Mouse (Mus musculus): ENCODE data around the gene Gm26741.

DNA sequence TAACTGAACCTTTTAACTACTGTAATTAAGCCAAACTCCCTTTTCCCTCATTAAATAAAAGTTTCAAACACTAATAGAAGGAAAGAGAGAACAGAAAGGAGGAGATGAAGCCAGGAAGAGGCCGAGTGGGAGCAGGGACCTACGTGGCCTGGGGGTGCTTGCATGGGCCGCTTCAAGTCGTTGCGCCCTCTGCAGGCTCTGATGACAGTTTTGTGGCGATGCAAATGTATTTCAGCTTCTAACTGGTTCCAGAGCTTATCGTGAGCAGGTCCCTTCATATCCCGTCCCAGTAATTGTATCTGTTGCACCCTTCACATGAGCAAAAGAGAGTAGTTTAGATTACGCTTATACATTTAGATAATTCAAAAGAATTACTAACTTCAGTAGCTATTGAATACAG lies 5.4 kb upstream of the Gm26741 start:
- TF ChIP-seq CTCF (IDR thresholded peaks at IDR 0.05; ENCODE audit: borderline replicate concordance, insufficient read depth, low read depth, low read length) (no peak), POLR2A (IDR thresholded peaks at IDR 0.05; ENCODE audit: borderline replicate concordance, insufficient read depth, low read length) (no peak)
